Mouse (Mus musculus) stomach, embryonic 14.5 days (tissue): Measurements from ENCODE around the gene Bzw1. TPM values are rescaled to one million over a fixed set of nuclear protein-coding genes. Genes with fewer than 3 reads are reported as not detected.

ENCODE experiments used
- ATAC-seq: fragments of 200-750 bp; cut with Nextera tagmentation; 2 replicates; pipeline ENCODE4 v1.8.0; 2017; ENCODE audit warnings: low read depth, moderate TSS enrichment; ENCODE audit not compliant: insufficient number of reproducible peaks, insufficient read depth, low FRiP score
- H3K27ac ChIP-seq: fragments of 300-500 bp; sonication (generic); 2 replicates; pipeline ENCODE4 v1.5.1; 2014; ENCODE audit warnings: mild to moderate bottlenecking, low read length, moderate library complexity, mixed read lengths
- H3K27me3 ChIP-seq: fragments of 300-500 bp; sonication (generic); 2 replicates; pipeline ENCODE4 v1.6.1; 2014; ENCODE audit warnings: low read length, control low read depth, mixed read lengths; ENCODE audit not compliant: control insufficient read depth, insufficient read depth
- H3K36me3 ChIP-seq: fragments of 300-500 bp; sonication (generic); 2 replicates; pipeline ENCODE4 v1.6.1; 2014; ENCODE audit warnings: mild to moderate bottlenecking, control low read depth, low read length, moderate library complexity, mixed read lengths; ENCODE audit not compliant: control insufficient read depth, insufficient read depth
- H3K4me1 ChIP-seq: fragments of 300-500 bp; sonication (generic); 2 replicates; pipeline ENCODE4 v1.6.1; 2014; ENCODE audit warnings: low read length, control low read depth, mixed read lengths; ENCODE audit not compliant: control insufficient read depth, insufficient read depth
- H3K4me2 ChIP-seq: fragments of 300-500 bp; sonication (generic); replicated peaks from 2 replicates; pipeline ENCODE4 v1.6.1; 2014; ENCODE audit warnings: low read depth, low read length, control low read depth
- H3K4me3 ChIP-seq: fragments of 300-500 bp; sonication (generic); 2 replicates; pipeline ENCODE4 v1.5.1; 2014; ENCODE audit warnings: low read depth, low read length, control low read depth
- H3K9ac ChIP-seq: fragments of 300-500 bp; sonication (generic); replicated peaks from 2 replicates; pipeline ENCODE4 v1.6.1; 2014; ENCODE audit warnings: low read depth, mild to moderate bottlenecking, control low read depth, low read length, moderate library complexity, mixed read lengths
- H3K9me3 ChIP-seq: fragments of 300-500 bp; sonication (generic); 2 replicates; pipeline ENCODE4 v1.6.1; 2016; ENCODE audit warnings: low read depth, low read length, control low read depth; ENCODE audit not compliant: control insufficient read depth
- WGBS: fragments of 180-500 bp; shearing (Covaris S2); extraction: QIAGEN DNeasy Blood & Tissue Kit; methylation state at CpG from one replicate; pipeline ENCODE4 v1.1.7; 2014; 5-methylcytosine and 5-hydroxymethylcytosine counted together
- polyA plus RNA-seq: library from polyadenylated mRNA; unstranded; fragments of >200 nt; fragmentation: Nextera tagmentation; extraction: Ambion mirVana; gene quantifications from 2 replicates; pipeline ENCODE4 v1.2.1, GENCODE M21; 2014

Gene Bzw1
- polyA plus RNA-seq, 1 experiment from 2014 or later, result 362 TPM

- ATAC-seq, result peak; percentile 96
- Histone ChIP-seq H3K4me3 (peak within 1 kb of the TSS; percentile 100), H3K27ac (peak within 1 kb of the TSS; percentile 100), H3K4me1 (peaks cover 17% of the 10 kb centered on the region; the same call in 1 of the 2 replicates), H3K9me3 (no peaks in the 10 kb centered on the region), H3K36me3 (peaks cover 25% of the 10 kb centered on the region), H3K4me2 (peak within 1 kb of the TSS; percentile 68), H3K9ac (peak within 1 kb of the TSS; percentile 98), H3K27me3 (no peaks in the 10 kb centered on the region)
- WGBS, result under 1% methylated on average over 79 of the region's 79 CpGs
Observed at GRCm38 (mm10) chr1:58423371-58424248, 30.9 kb downstream of the Bzw1 start, which contains the start of gene Clk1. Gene Clk1 (minus strand): TSS chr1:58424066.

GRCm38 (mm10) chr1:58424551-58424950, 31.9 kb downstream of the Bzw1 start:
- 84% methylated on average over 3 of the region's 3 CpGs for WGBS
- Histone ChIP-seq H3K27ac (no peak overlapping the region), H3K27me3 (no peaks in the 10 kb centered on the region), H3K4me1 (peaks cover 17% of the 10 kb centered on the region; the same call in 1 of the 2 replicates), H3K9me3 (no peaks in the 10 kb centered on the region), H3K4me2 (no peak overlapping the region; the same call in 1 of the 2 replicates), H3K4me3 (no peak overlapping the region), H3K36me3 (peaks cover 17% of the 10 kb centered on the region), H3K9ac (no peak overlapping the region)
- ATAC-seq, result no peak

- Histone ChIP-seq H3K4me1 (peaks cover 12% of the 10 kb centered on the region), H3K27ac (peak overlapping the region; percentile 94), H3K9me3 (no peaks in the 10 kb centered on the region), H3K4me3 (peak overlapping the region; percentile 63), H3K27me3 (no peaks in the 10 kb centered on the region), H3K36me3 (peaks cover 18% of the 10 kb centered on the region; the same call in 1 of the 2 replicates), H3K9ac (peak overlapping the region; percentile 72), H3K4me2 (peak overlapping the region; percentile 57)
- 9% methylated on average over 10 of the region's 10 CpGs for WGBS
- no peak for ATAC-seq
Observed at GRCm38 (mm10) chr1:58444691-58445090, 52.0 kb downstream of the Bzw1 start.

GRCm38 (mm10) chr1:58445143-58445722, 52.5 kb downstream of the Bzw1 start, which contains the start of the genes Nif3l1 and Ppil3:
Gene Nif3l1 (plus strand): TSS chr1:58445151.
Gene Ppil3 (minus strand): TSS chr1:58445486.
- peak; percentile 94 for ATAC-seq
- peak within 1 kb of the TSS; percentile 57 for H3K4me2 ChIP-seq
- peak within 1 kb of the TSS; percentile 72 for H3K9ac ChIP-seq
- WGBS, result under 1% methylated on average over 33 of the region's 33 CpGs
- peaks cover 20% of the 10 kb centered on the region; the same call in 1 of the 2 replicates for H3K36me3 ChIP-seq
- H3K9me3 ChIP-seq, result no peaks in the 10 kb centered on the region
- no peaks in the 10 kb centered on the region for H3K27me3 ChIP-seq
- peaks cover 12% of the 10 kb centered on the region for H3K4me1 ChIP-seq
- peak within 1 kb of the TSS; percentile 63 for H3K4me3 ChIP-seq
- peak within 1 kb of the TSS; percentile 94 for H3K27ac ChIP-seq

GRCm38 (mm10) chr1:58445861-58446260, 53.2 kb downstream of the Bzw1 start:
- Histone ChIP-seq H3K4me3 (peak overlapping the region; percentile 63), H3K27ac (peak overlapping the region; percentile 94), H3K9me3 (no peaks in the 10 kb centered on the region), H3K4me2 (peak overlapping the region; percentile 57), H3K4me1 (peaks cover 12% of the 10 kb centered on the region), H3K27me3 (no peaks in the 10 kb centered on the region), H3K9ac (peak overlapping the region; percentile 72), H3K36me3 (peaks cover 26% of the 10 kb centered on the region)
- WGBS, result 7% methylated on average over 11 of the region's 11 CpGs
- ATAC-seq, result no peak

GRCm38 (mm10) chr1:58447766-58448165, 55.1 kb downstream of the Bzw1 start:
- Histone ChIP-seq H3K4me2 (no peak overlapping the region), H3K9ac (no peak overlapping the region), H3K4me3 (no peak overlapping the region), H3K4me1 (peaks cover 12% of the 10 kb centered on the region), H3K27ac (no peak overlapping the region), H3K9me3 (no peaks in the 10 kb centered on the region), H3K27me3 (no peaks in the 10 kb centered on the region), H3K36me3 (peaks cover 34% of the 10 kb centered on the region)
- no peak for ATAC-seq
- WGBS, result 92% methylated on average over 7 of the region's 7 CpGs

- Histone ChIP-seq H3K4me1 (peaks cover 12% of the 10 kb centered on the region), H3K4me2 (no peak overlapping the region), H3K36me3 (peaks cover 34% of the 10 kb centered on the region), H3K9ac (no peak overlapping the region), H3K4me3 (no peak overlapping the region), H3K27ac (no peak overlapping the region), H3K9me3 (no peaks in the 10 kb centered on the region), H3K27me3 (no peaks in the 10 kb centered on the region)
- ATAC-seq, result no peak
- WGBS, result 82% methylated on average over 7 of the region's 7 CpGs
Observed at GRCm38 (mm10) chr1:58448396-58448795, 55.7 kb downstream of the Bzw1 start.

- H3K4me3 ChIP-seq, result no peak overlapping the region
- no peak overlapping the region for H3K27ac ChIP-seq
- no peak overlapping the region for H3K9ac ChIP-seq
- ATAC-seq, result no peak
- H3K36me3 ChIP-seq, result peaks cover 57% of the 10 kb centered on the region
- WGBS, result 92% methylated on average over 6 of the region's 6 CpGs
- H3K9me3 ChIP-seq, result no peaks in the 10 kb centered on the region
- H3K27me3 ChIP-seq, result no peaks in the 10 kb centered on the region
- H3K4me1 ChIP-seq, result no peaks in the 10 kb centered on the region
- no peak overlapping the region for H3K4me2 ChIP-seq
Observed at GRCm38 (mm10) chr1:58454316-58454715, 61.6 kb downstream of the Bzw1 start.
